Mouse (Mus musculus): ENCODE results near the gene Tecpr2.

Gene Tecpr2

DNA sequence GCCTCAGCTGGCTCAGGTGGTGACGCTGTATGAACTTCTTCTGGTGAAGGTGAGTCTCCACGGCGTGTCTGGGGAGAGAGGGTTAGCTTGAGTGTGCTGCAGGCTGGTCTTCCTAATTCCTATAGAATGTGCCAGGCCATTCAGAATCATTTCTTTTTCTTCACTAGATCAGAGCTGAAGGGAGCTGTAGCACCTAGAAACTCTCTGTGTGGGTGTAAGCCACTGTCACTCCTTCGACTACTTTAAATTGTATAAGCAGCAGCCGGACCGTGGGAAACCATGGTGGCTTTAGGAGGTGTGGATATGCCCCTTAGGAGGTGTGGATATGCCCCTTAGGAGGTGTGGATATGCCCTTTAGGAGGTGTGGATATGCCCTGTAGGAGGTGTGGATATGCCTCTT lies 25.1 kb upstream of the Tecpr2 start:
- DNase-seq (ENCODE audit: low read depth, low spot score) = no peak

GRCm38 (mm10) chr12:110865571-110865970 lies 23.5 kb upstream of the Tecpr2 start:
- no peak for DNase-seq (ENCODE audit: low read depth, low spot score)

- DNase-seq (ENCODE audit: low read depth, low spot score) = no peak
Observed at GRCm38 (mm10) chr12:110865989-110866388, 23.1 kb upstream of the Tecpr2 start.

- DNase-seq (ENCODE audit: low read depth, low spot score) = no peak
Observed at GRCm38 (mm10) chr12:110870107-110870506, 19.0 kb upstream of the Tecpr2 start.

- no peak for DNase-seq (ENCODE audit: low read depth, low spot score)
Observed at GRCm38 (mm10) chr12:110871247-110871646, 17.8 kb upstream of the Tecpr2 start.

DNA sequence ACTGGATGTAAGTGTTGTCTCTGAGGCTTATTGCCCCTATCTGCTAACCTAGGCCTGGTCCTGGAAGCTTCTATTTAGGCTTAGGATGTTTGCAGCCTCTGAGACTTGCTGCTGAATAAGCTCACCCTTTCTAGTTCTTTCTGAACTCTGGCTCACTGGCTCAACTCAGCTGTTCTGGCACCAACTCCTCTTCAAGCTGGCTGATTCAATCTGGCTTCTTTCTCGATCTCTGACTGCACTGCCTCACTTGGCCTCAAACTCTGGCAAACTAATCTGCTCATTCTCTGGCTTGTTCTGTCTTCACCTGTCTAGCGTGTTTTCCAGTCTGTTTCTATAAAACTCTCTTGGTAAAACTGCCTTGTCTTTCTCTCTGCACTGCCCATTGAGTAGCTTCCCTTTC lies 13.7 kb upstream of the Tecpr2 start:
- DNase-seq (ENCODE audit: low read depth, low spot score) = no peak

- no peak for DNase-seq (ENCODE audit: low read depth, low spot score)
Observed at GRCm38 (mm10) chr12:110882291-110882690, 6.8 kb upstream of the Tecpr2 start.

DNA sequence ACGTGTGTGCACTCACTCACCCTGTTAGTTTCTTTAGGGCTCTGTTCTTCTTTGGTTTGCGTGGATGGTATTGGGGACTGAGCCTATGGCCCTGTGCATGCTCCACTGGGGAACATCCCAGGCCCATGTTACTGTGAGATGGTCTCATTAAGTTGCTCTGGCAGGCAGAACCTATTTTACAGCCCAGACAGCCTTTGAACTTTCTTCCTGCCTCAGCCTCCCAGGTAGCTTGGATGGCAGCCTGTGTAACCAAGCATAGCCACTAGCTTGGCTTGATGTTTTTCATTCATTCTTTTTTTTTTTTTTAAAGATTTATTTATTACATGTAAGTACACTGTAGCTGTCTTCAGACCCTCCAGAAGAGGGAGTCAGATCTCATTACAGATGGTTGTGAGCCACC lies 3.8 kb upstream of the Tecpr2 start:
- DNase-seq (ENCODE audit: low read depth, low spot score) = no peak

DNA sequence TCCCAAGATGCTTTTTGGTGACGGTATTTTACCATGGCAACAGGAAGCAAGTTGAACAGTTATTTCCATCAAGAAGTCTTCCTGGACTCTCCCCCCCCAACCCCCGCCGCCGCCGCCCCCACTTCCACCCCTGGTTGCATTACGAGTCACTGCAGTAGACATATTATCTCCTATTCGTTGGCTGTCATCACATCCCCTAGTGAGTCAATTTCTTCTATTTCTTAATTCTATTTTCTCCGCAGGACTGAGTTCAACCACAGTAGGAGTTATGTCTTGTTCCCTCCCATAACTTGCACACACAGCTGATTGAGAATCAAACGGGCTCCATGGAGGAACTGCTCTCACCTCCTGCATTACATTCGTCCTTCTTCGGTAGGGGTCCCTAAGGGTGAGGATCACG lies 958 bp upstream of the Tecpr2 start:
- no peak for DNase-seq (ENCODE audit: low read depth, low spot score)

DNA sequence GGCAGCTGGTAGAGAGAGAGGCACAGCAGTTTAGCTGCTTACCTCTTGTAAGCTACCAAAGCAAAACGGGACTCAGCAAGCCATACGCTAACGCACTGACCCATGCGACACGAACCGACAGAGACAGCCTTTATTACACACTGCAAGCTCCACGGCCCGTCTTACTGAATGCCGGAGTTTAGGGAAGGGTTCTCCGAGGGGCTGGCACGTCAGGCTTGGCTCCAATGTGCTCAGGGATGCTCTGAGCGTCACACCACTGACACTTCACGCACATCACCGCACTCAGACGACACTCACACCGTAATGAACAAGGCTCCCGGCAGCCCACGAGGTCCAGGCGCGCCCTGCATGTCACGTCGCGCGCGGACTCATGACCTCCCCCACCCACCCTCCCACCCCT lies 458 bp upstream of the Tecpr2 start:
- DNase-seq (ENCODE audit: low read depth, low spot score) = no peak

- no peak for DNase-seq (ENCODE audit: low read depth, low spot score)
Observed at GRCm38 (mm10) chr12:110891887-110892286, 2.8 kb downstream of the Tecpr2 start.

DNA sequence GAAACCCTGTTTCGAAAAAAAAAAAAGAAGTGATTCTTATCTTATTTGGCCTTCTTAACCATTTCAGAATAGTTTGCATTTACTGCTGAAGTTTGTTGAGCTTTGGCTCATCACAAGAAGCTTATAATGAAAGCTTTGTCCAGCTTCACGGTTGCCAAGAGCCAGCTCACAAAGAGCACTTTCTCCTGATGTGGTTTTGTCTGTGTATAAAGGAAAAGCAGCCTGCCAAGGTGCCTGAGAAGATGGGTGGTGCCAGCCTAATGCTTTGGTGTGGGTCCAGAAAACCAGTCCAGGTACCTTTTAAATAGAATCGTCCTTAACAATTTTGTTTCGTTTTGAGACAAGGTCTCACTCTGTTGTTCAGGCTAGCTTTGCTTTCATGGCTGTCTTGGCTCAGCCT lies 13.0 kb downstream of the Tecpr2 start:
- no peak for DNase-seq (ENCODE audit: low read depth, low spot score)

GRCm38 (mm10) chr12:110903536-110903935 lies 14.5 kb downstream of the Tecpr2 start:
- no peak for DNase-seq (ENCODE audit: low read depth, low spot score)

GRCm38 (mm10) chr12:110907845-110908244 lies 18.8 kb downstream of the Tecpr2 start:
- DNase-seq (ENCODE audit: low read depth, low spot score) = no peak

- no peak for DNase-seq (ENCODE audit: low read depth, low spot score)
Observed at GRCm38 (mm10) chr12:110909962-110910361, 20.9 kb downstream of the Tecpr2 start.

GRCm38 (mm10) chr12:110915761-110916160 lies 26.7 kb downstream of the Tecpr2 start:
- DNase-seq (ENCODE audit: low read depth, low spot score) = no peak

DNA sequence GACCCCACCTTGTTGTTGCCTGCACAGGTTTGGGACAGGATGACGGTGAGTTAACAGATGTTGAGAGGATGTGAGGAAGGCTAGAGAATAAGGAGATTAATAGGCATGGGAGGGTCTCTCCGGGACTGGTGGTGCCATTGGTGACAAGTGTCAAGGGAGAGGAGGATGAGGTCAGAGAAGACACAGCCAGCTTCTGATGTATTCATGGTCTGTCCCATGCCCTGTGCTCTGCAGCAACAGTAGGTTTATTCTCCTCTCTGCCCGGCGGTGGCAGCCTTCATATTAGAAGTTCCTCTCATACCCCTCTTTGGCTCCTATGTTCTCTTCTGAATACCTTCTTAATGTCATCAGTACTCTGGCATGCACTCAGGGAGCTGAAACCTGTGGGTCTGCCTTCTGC lies 31.2 kb downstream of the Tecpr2 start:
- no peak for DNase-seq (ENCODE audit: low read depth, low spot score)

GRCm38 (mm10) chr12:110921572-110921971 lies 32.5 kb downstream of the Tecpr2 start:
- DNase-seq (ENCODE audit: low read depth, low spot score) = no peak

DNA sequence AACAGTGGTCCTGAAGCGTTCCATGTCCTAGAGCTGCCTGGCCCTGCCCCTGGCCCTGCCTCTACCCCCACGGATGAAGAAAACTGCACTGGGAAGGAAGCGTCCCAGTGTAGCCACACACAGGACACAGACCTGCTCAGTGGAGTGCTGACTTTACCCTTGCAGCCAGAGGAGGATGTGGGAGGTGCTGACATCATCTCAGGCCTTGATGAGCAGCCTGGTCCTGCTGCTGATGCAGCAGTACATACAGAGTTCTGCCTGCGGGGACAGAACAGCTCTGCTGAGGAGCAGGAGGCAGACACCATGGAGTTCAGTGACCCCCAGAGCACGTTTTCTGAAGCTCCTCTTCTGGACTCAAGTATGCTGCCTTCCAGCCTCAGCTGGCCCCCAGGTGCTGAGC lies 43.8 kb downstream of the Tecpr2 start:
- DNase-seq (ENCODE audit: low read depth, low spot score) = no peak

DNA sequence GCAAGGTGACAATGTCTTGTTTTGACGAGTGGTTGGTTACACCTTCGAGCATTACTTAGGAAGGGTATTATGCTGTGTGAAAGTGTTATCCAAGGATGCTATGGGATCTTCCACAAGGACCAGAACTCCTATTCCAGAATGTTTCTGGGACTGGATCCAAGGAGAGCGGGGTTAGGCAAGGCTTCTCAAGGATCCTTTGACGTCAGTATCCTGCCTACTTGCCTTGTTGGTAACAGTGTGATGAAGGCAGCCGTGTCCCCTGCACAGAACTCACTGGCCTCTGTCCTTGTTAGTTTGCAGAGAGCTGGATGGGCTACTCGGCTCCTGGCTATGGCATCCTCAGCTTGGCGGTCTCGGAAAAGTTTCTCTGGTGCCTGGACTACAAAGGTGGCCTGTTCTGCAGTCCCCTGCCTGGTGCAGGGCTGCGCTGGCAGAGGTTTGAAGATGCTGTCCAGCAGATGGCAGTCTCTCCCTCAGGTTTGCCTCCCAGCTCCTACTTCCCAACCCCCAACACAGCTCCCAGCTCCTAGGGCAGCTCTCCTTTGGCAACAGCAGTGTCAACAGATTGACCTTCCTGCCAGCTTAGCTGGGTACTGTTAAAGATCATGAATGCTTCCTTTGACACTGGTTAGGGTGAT lies 47.0 kb downstream of the Tecpr2 start:
- peak; percentile 61 for DNase-seq (ENCODE audit: low read depth, low spot score)

GRCm38 (mm10) chr12:110937496-110937895 lies 48.4 kb downstream of the Tecpr2 start:
- no peak for DNase-seq (ENCODE audit: low read depth, low spot score)

- DNase-seq (ENCODE audit: low read depth, low spot score) = no peak
Observed at GRCm38 (mm10) chr12:110939385-110939784, 50.3 kb downstream of the Tecpr2 start.

- DNase-seq (ENCODE audit: low read depth, low spot score) = no peak
Observed at GRCm38 (mm10) chr12:110940869-110941268, 51.8 kb downstream of the Tecpr2 start.

GRCm38 (mm10) chr12:110946216-110946615 lies 57.2 kb downstream of the Tecpr2 start:
- no peak for DNase-seq (ENCODE audit: low read depth, low spot score)

Measured in retina, adult 2 months (tissue).